Mouse (Mus musculus) limb, embryonic 14.5 days (tissue): ENCODE data around the gene Atg9b. TPM values are rescaled to one million over a fixed set of nuclear protein-coding genes. Genes with fewer than 3 reads are reported as not detected.

ENCODE experiments used
- ATAC-seq: fragments of 200-750 bp; cut with Nextera tagmentation; 2 replicates; pipeline ENCODE4 v1.8.0; 2017; ENCODE audit warnings: low read depth, moderate number of reproducible peaks, moderate TSS enrichment; ENCODE audit not compliant: low FRiP score
- DNase-seq: peaks from one replicate; pipeline ENCODE4 v3.0.0-alpha.2; 2015; ENCODE audit warnings: low spot score
- H3K27ac ChIP-seq: fragments of 300-500 bp; sonication (generic); replicated peaks from 2 replicates; pipeline ENCODE4 v1.5.1; 2014; ENCODE audit warnings: low read depth, mild to moderate bottlenecking, low read length, moderate library complexity, mixed read lengths
- H3K27me3 ChIP-seq: fragments of 300-500 bp; sonication (generic); 2 replicates; pipeline ENCODE4 v1.6.1; 2014; ENCODE audit warnings: low read length, mixed read lengths; ENCODE audit not compliant: control insufficient read depth, insufficient read depth
- H3K36me3 ChIP-seq: fragments of 300-500 bp; sonication (generic); 2 replicates; pipeline ENCODE4 v1.6.1; 2014; ENCODE audit warnings: mild to moderate bottlenecking, low read length, moderate library complexity, mixed read lengths; ENCODE audit not compliant: control insufficient read depth, insufficient read depth
- H3K4me1 ChIP-seq: fragments of 300-500 bp; sonication (generic); 2 replicates; pipeline ENCODE4 v1.6.1; 2014; ENCODE audit warnings: antibody characterized with exemption, low read length, mixed read lengths; ENCODE audit not compliant: control insufficient read depth, insufficient read depth
- H3K4me2 ChIP-seq: fragments of 300-500 bp; sonication (generic); replicated peaks from 2 replicates; pipeline ENCODE4 v1.6.1; 2014; ENCODE audit warnings: low read depth, mild to moderate bottlenecking, low read length, moderate library complexity; ENCODE audit not compliant: severe bottlenecking
- H3K4me3 ChIP-seq: fragments of 300-500 bp; sonication (generic); replicated peaks from 2 replicates; pipeline ENCODE4 v1.5.1; 2014; ENCODE audit warnings: low read length
- H3K9ac ChIP-seq: fragments of 300-500 bp; sonication (generic); 2 replicates; pipeline ENCODE4 v1.6.1; 2014; ENCODE audit warnings: mild to moderate bottlenecking, low read depth, low read length, moderate library complexity; ENCODE audit not compliant: severe bottlenecking
- H3K9me3 ChIP-seq: fragments of 300-500 bp; sonication (generic); 2 replicates; pipeline ENCODE4 v1.6.1; 2016; ENCODE audit warnings: low read length; ENCODE audit not compliant: control insufficient read depth
- POLR2A ChIP-seq: fragments of 200-500 bp; IDR thresholded peaks from 2 replicates; pipeline ENCODE4 v1.8.0; 2012; ENCODE audit warnings: inconsistent platforms, mild to moderate bottlenecking, moderate library complexity, borderline replicate concordance; ENCODE audit not compliant: insufficient read depth, insufficient read length; ENCODE audit errors: extremely low read depth
- WGBS: fragments of 180-500 bp; shearing (Covaris S2); extraction: QIAGEN DNeasy Blood & Tissue Kit; methylation state at CpG from one replicate; pipeline ENCODE4 v1.1.7; 2014; 5-methylcytosine and 5-hydroxymethylcytosine counted together
- polyA plus RNA-seq, 2 experiments: library from polyadenylated mRNA; depleted of rRNA in 1 of 2; stranded (reverse) in 1 of 2; unstranded in 1 of 2; fragments of >200 nt; fragmentation: Nextera tagmentation in 1 of 2; extraction: Ambion mirVana in 1 of 2; gene quantifications; 2 replicates each; pipeline versions ENCODE4 v1.2.1 to v1.2.3; 2012 to 2014

Atg9b gene
- polyA plus RNA-seq, 2 experiments, result 1.3 to 1.7 TPM

DNA sequence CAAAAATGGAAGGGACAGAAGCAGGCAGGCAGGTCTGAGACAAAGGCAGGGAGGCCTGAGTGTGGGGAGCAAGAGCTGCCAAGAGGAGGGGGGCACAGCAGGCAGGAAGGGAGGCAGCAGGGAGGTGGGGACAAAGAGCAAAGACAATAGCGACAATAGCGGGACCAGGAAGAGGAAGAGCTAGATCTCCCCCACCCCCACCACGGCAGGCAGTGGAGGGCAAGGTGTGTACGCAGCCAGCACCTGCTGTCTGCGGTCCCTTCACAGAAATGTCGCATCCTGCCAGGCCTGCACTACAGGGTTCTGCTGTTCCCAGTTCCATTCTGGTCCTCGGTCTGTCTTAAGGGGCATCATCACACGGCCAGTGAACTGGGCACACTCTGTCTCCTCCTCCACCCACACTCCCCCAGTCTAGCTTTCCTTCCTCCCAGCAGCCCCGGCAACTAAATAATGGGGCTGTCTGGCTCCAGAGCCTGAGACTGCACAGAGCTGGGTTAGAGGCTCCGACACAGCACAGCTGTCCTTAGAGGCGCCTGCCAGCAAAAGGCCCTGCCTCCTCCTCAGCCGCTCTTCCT is 47.4 kb downstream of the Atg9b start:
- Histone ChIP-seq H3K4me2 (no peak overlapping the region), H3K9ac (peak overlapping the region; percentile 13; the same call in 1 of the 2 replicates), H3K36me3 (no peaks in the 10 kb centered on the region), H3K27ac (no peak overlapping the region), H3K27me3 (peaks cover 14% of the 10 kb centered on the region), H3K9me3 (no peaks in the 10 kb centered on the region), H3K4me1 (peaks cover 3% of the 10 kb centered on the region; the same call in 1 of the 2 replicates), H3K4me3 (no peak overlapping the region)
- 16% methylated on average over 9 of the region's 12 CpGs for whole genome bisulfite sequencing
- DNase-seq (no peak), ATAC-seq (no peak)
- TF ChIP-seq POLR2A, result no peak

DNA sequence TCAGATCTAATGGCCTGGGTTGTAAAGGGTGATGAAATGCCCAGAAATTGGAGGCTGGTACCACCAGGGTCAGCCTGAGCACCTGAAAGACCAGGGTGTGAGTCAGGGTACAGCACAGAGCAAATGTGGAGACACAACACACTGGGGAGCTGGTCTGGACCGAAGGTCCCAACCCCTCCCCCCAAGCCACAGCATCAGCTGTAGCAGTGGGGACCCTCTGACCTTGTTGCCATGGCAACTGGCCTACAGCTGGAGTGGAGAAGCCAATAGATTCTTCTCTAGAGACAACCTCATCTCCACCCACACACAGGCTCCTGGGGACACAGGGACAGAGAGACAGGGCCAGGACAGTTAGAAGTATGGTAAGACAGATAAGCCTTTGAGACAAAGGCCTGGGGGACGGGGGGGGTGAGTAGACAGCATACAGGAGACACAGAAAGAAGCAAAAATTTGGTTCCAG is 47.9 kb downstream of the Atg9b start:
- H3K4me1 ChIP-seq, result peaks cover 3% of the 10 kb centered on the region; the same call in 1 of the 2 replicates
- H3K4me3 ChIP-seq, result no peak overlapping the region
- H3K9me3 ChIP-seq, result no peaks in the 10 kb centered on the region
- no peak for TF ChIP-seq POLR2A
- H3K4me2 ChIP-seq, result no peak overlapping the region
- ATAC-seq (no peak), DNase-seq (no peak)
- H3K9ac ChIP-seq, result no peak overlapping the region
- no peak overlapping the region for H3K27ac ChIP-seq
- peaks cover 9% of the 10 kb centered on the region for H3K27me3 ChIP-seq
- 23% methylated on average over 2 of the region's 2 CpGs for WGBS
- no peaks in the 10 kb centered on the region for H3K36me3 ChIP-seq

DNA sequence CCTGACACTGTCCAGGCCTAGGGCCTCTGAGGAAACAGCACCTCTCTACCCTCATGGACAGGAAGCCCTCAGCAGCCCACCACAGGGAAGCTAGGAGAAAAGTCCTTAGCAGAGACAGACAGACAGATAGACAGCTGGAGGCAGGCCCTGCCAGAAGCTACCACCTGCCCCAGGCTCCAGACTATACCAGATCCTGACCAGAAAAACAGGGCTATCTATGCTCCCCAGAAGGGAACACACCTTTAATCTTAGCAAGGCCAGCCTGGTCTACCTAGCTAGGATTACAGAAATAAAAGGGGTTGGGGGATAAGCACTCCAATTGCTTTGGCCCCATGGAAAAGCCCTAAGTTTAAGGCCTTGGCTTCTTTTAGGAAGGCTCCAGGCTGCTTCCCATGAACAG is 48.6 kb downstream of the Atg9b start:
- H3K27ac ChIP-seq, result no peak overlapping the region
- ATAC-seq (no peak), DNase-seq (no peak)
- H3K36me3 ChIP-seq, result no peaks in the 10 kb centered on the region
- H3K9me3 ChIP-seq, result no peaks in the 10 kb centered on the region
- peaks cover 3% of the 10 kb centered on the region for H3K27me3 ChIP-seq
- no peak overlapping the region for H3K9ac ChIP-seq
- no peaks in the 10 kb centered on the region for H3K4me1 ChIP-seq
- H3K4me2 ChIP-seq, result no peak overlapping the region
- H3K4me3 ChIP-seq, result no peak overlapping the region
- TF ChIP-seq POLR2A, result no peak

DNA sequence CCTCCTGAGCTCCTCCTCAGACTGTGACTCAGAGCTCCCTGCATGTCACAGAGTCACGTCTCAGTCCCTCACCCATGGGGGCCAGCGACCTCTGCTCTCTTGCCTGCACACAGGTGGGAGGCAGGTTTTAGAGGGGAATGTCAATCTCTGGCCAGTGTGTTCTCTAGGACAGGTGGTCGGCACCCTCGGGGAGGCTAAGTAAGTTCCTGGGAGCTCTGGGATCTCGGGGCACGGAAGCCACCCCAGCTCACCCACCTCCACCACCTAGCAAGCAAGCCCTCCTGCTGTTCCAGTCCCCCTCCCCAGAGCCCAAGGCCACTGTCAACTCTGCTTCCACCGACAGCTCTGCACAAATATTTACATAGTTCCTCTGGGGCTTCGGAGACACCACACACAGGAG is 49.0 kb downstream of the Atg9b start:
- no peak for TF ChIP-seq POLR2A
- Histone ChIP-seq H3K9ac (no peak overlapping the region), H3K4me1 (no peaks in the 10 kb centered on the region), H3K36me3 (no peaks in the 10 kb centered on the region), H3K4me2 (no peak overlapping the region), H3K27ac (no peak overlapping the region), H3K9me3 (no peaks in the 10 kb centered on the region), H3K27me3 (no peaks in the 10 kb centered on the region), H3K4me3 (no peak overlapping the region)
- WGBS, result 61% methylated on average over 8 of the region's 8 CpGs
- DNase-seq, result no peak
- no peak for ATAC-seq

GRCm38 (mm10) chr5:24342205-24342963 is 49.6 kb downstream of the Atg9b start:
- Histone ChIP-seq H3K9ac (no peak overlapping the region), H3K4me1 (no peaks in the 10 kb centered on the region), H3K4me2 (no peak overlapping the region), H3K27ac (no peak overlapping the region), H3K4me3 (no peak overlapping the region), H3K36me3 (no peaks in the 10 kb centered on the region), H3K27me3 (no peaks in the 10 kb centered on the region), H3K9me3 (no peaks in the 10 kb centered on the region)
- DNase-seq (no peak), ATAC-seq (no peak)
- TF ChIP-seq POLR2A, result no peak
- WGBS, result 78% methylated on average over 14 of the region's 14 CpGs
